Mouse (Mus musculus): Measurements from ENCODE around the gene Dnmbp.

The Dnmbp gene

DNA sequence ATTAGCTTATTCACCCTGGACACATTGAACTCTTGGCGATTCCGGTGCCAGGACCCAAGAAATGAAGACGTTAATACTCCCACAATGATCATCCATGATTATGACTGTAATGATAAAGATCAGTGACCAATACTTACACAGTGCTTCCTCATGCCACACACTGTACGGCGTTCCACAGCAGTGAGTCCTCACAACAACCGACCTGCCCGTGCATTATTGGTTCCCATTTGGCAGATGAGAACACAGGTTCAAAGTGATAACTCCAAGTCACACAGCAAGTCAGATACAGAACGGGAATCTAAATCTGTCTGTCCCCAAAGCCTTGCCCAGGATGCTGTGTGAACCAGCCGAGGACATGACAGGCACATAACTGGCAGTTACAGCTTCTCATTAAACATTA is 25.0 kb downstream of the Dnmbp start:
- in situ Hi-C loops (cut with MboI, MseI) = no loop called here

DNA sequence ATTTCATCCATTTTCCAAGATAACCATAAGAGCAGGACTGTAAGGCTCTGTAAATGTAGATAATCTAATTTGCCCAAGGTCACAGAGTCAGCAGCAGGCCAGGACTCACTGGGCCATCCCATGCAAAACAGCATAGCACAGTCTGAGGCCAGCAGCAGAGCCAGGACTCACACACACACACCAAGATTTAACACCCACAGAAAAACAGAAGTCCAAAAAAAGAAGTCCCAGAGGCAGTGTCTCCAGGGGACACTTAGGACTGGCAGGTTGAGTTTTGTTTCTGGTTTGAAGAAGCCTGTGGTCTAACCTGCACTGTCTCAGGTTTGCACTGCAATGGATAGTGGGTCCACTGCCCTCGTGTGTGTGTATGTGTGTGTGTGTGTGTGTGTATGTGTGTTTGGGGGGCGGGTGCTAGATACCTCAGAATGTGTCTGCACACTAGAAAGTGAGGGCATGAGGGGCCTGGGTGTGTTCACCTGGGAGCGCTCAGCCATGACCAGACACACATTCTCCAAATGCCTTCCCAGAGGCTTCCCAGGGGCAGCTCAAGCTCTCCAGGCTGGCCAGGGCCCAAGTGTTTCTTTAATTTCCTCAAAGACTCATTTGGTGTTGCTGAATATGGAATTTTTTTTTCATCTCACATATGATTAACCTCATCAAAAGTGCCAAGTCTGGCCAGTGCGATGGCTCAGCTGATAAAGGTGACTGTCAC is 27.1 kb downstream of the Dnmbp start:
- in situ Hi-C loops (cut with MboI, MseI) = no loop called here

DNA sequence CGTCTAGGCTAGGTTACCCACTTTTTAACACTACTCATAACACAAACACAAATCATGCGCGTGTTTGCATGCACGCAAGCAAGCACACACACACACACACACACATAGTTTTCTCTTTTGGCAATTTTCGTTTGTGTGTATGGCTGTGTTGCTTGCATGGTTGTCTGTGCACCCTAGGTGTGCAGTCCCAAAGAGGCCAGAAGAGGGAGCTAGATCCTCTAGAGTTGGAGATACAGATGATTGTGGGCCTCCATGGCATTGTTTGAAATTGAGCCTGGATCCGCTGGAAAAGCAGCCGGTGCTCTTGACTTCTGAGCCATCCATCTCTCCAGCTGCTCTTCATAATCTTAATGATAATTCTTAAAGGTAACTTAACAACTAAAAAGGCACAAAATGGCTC is 33.5 kb downstream of the Dnmbp start:
- in situ Hi-C loops (cut with MboI, MseI) = no loop called here

DNA sequence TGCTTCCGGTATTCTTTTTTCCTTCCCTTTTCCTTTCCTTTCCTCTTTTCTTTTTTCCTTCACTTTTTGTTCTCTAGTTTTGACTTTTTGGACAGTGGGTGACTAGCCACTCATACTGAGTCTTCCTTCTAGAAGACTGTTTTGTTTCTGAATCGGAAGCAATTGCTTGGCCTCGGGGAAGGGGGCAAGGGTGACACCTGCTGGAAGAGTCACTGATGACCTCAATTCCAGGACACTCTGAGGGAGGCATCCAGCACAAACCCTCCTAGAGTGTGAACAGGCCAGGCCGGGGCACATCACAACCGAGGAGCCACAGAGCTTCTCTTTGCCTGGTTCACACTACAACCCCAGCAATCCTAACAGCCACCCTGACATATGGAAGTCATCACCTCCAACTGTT is 34.0 kb downstream of the Dnmbp start:
- in situ Hi-C loops (cut with MboI, MseI) = no loop called here

DNA sequence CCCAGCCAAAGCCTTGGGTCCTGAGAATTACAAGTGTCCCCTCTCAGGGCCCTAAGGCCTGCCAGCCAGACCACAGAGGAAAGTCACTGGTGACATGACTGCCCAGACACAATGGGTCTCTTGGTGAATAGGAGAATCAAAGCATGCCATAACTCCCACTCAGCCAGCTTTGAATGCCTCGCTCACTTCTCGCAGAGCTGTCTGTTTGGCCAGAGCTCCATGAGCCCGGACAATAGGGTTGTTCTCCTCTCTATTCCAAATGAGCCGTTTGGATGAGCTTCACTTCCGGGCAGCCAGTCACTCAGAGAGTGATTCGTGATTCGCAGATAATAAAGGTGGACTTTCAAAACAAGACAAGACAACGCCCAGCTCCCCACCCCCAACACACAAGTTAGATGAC is 34.9 kb downstream of the Dnmbp start:
- in situ Hi-C loops (cut with MboI, MseI) = no loop called here

DNA sequence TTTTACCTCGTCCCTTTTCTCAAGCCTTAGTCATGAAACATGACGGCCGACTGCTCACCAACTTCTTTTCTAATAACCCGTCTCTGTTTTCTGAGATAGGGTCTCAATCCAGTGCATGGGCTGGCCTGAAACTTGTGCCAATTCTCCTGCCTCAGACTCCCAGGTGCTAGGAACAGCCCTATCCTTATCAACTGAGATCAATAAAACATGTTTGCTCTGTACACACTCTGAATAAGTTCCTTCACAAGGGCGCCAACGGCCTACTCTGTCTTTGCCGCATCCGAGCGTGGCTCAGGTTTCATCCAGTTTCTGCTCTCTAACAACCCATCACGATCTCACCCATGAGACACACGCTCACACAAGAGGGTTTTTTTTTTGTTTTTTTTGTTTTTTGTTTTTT is 35.7 kb downstream of the Dnmbp start:
- in situ Hi-C loops (cut with MboI, MseI) = no loop called here

DNA sequence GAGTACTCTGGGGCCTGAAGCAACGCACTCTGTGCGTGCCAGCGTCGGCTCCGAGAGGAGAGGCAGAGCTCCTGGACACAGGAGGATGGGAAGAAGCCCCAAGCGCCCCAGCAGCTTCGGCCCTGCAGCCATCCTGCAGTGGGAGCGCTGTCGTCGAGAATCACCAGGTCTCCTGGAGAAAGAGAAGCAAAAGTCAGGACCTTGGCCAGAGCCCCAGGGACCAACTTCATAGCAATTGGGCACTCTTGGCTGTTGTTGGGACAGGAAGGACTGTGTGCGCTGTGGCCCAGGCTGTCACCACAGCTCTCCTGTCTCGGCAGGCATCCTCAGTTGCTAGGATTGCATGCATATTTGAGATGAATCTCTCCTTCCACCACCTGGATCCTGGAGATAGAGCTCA is 37.1 kb downstream of the Dnmbp start:
- in situ Hi-C loops (cut with MboI, MseI) = no loop called here

DNA sequence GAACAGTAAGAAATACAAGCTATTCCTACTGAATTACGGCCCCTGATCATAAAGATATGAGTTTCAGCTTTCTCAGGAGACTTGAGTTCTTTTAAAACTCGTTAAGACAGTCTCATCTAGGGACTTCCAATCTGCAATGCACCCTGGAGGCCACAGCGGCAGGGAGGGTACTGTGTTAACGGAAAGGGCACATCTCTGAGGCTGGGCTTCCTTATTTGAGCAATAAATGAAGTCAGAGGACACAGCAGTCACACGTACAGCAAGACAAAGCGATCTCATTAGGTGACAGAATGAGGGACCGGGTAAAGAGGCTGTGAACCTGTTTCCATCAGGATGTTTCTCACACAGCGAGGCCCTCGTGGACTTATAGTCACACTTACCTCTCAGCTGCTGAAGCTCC is 39.3 kb downstream of the Dnmbp start:
- in situ Hi-C loops (cut with MboI, MseI) = no loop called here

DNA sequence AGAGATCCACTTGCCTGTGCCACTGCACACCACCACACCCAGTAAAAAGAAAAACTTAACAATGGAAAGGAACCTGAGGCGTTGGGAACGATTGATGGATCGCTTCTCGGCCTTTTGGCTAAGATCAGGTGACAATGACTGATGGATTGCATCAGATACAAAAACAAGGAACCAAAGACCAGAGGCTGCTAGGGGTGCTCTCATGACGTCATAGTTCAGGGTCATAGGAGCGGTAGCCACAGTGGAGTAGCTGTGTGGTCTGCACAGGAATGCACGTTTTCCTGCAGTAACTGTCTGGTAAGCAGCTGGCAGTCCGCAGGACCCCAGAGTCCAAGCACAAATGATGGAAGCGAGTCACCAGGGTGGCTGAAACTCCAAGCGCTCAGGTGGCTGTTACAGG is 41.4 kb downstream of the Dnmbp start:
- in situ Hi-C loops (cut with MboI, MseI) = no loop called here

DNA sequence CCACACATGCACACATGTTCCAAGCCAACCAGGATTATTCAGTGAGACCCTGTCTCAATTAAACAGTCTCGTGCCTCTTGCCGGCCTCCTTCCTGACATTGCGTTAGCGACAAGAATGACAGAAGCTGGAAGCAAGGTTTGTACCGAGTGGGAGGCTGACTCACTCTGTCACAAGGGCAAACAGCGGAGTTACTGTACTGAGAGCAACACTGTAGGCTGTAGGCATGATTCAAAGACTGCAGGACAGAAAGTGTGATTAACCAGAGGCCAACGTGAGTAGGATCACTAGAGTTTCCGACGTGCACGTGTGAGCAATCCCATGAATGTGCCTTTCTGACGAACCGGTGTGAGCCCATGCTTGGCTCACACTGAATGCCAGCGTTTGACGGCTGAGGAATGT is 43.5 kb downstream of the Dnmbp start:
- in situ Hi-C loops (cut with MboI, MseI) = no loop called here

DNA sequence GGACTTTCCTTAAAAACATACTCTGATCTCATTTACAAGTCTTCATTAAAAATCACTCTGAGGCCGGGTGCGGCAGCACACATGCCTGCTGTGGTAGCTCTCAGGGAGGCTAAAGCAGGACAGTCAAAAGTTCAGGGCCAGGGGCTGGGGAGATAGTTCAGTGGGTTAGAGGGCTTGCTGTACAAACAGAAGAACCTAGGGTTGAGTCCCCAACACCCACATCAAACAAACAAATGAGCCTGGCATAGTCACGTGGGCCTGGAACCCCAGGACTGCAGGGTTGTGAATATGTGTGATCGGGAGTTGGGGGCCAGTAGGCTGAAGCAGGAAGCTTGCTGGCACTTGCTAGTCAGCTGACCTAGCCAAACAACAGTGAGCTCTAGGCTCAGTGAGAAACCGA is 44.0 kb downstream of the Dnmbp start:
- in situ Hi-C loops (cut with MboI, MseI) = no loop called here

DNA sequence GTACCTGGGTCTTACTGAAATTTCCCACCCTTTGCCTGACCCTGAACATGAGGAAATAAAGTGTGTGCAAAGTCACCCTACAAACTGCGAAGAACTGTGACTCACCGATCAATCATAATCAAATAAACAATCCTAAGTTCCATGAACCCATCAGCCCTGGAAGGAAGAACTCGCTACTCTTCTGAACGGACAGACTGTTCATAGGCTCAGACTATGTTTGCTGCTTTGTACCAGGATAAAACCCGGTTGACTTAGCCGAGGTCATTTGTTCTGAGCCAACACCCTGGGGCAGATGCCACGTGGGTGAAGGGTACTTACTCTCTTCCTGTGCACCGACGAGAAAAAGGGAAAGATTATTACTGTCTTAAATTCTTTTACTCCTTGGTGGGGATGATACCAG is 45.2 kb downstream of the Dnmbp start:
- in situ Hi-C loops (cut with MboI, MseI) = no loop called here

DNA sequence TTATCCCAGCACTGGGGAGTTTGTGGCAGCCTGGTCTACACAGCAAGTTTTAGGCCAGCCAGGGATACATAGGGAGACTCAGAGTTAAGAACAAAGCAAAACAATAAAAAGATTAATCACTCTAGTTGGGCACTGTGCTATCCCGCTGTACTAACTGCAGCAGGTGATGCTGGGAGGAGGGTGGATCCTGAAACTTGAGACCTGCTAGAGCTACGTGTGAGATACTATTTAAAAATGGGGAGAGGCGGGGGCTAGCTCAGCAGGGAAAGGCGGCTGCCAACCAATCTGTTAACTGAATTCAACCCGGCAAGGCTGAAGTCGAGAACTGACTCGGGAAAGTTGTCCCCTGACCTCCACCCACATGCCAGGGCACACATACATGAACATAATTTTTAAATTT is 45.9 kb downstream of the Dnmbp start:
- in situ Hi-C loops (cut with MboI, MseI) = no loop called here

DNA sequence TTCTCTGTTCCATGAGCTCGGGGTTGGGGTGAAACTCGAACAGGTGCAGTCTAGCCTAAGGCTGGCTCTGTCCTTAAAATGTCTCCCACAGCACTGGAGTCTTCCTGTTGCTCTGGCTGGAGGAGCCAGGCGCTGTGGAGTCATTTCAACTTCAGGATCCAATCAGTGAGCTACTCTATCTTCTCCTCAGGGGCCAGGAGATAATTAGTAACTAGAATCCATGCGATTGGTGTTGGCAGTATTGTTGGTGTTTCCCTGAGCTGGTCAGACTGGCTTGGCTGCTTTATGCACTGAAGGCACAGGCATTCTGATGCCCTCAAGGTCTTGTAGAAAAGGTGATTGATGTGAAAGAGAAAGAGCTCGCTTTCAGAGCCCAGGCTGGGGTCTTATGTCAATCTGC is 49.5 kb downstream of the Dnmbp start:
- in situ Hi-C loops (cut with MboI, MseI) = no loop called here

DNA sequence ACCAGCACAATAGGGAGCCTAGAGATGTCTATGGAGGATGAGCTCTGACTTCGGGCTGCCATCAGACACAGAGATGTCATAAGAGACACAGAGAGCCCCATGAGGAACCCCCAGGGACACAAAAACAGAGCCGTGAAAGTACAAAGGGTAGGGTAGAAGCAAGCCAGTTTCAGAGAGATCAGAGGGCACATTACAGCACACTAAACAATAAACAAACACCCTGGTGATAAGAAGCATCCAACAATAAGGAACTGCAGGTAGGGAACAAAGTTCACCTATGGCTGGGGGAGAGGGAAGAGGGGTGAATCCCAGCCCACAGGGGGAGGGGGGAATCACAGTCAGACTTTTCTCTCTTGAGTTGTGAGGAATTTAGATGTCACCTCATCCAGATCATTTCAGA is 52.3 kb downstream of the Dnmbp start:
- in situ Hi-C loops (cut with MboI, MseI) = no loop called here

DNA sequence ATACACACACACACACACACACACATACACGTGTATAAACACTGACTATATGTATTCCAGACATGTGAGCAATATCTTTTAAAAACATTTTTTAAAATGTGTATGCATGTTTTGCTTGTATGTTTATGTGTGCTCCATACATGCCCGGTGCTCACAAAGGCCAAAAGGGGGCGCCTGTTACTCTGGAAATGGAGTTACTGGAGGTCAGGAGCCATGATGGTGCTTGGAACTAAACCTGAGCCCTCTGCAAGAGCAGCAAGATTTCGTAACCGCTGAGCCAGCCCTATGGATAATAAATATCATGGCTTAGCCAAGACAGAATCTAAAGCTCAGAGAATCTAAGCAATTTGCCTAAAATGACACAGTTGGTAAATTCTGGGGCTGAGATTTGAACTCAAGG is 52.7 kb downstream of the Dnmbp start:
- in situ Hi-C loops (cut with MboI, MseI) = no loop called here

DNA sequence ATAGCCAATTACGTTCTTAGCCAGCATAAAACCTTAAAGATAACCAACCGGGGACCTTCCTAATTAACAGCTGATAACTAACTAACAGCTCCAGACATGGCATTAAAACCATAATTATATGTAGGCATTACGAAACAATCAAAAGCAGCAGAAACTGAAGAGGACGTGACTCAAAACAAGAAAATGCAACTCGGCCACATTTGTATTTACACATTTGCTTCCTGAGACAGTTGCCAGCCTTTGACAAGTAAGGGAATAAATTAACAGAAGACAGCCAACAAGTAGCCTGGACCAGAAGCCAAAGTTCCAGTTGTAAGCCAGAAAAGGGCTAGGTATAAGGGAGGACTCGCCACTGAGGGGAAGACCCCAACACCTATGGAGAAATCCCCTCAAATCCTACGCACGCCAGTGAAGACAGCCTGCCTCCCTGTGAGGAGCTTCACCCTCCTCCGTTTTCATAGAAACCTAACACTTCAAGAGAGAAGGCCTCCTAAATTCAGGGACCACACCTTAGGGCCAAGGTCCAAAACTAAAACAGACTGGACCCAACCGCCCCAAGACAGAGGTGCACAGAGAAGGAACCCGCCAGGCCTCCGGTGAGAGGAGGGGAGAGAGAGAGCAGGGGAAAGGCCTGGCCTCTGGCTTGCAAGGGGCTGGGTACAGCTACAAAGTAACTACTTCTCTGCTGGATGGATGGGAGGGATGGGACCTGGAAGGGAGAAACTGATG is 53.5 kb downstream of the Dnmbp start:
- in situ Hi-C loops (cut with MboI, MseI) = no loop called here

DNA sequence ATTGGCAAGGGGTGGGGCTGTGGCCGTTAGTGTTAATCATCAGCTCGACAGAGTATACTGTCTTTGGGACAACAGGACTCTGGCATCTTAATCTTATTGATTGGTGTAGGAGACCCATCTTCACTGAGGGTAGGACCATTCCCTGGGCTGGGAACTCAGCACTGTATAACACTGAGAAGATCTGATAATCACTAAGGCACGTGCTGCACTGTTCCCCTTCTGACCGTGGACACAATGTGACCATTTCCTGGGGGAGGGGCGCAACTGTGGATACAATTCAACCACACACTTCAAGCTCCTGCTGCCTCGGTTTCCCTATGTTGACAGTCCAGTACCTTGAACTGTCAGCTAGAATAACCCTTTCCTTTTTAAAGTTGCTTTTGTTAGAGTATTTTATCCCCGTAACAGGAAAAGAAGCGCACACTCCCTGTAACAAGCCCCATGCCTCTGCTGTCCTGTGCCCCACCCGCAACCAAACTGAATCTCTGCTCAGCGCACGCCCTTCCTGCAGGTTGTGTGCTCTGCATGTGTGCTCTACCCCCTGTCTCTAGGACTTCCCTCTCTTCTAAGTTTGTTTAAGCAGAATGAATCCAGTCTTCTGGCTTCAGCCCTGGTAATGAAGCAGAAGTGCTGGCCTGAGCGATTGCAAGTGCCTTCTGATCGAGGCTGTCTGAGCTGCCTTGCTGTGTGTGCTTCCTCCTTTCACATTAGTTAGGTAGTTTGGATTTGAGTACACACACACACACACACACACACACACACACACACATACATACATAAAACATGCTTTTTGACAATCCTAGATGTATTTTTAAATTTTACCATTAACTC is 55.1 kb downstream of the Dnmbp start:
- in situ Hi-C loops (cut with MboI, MseI) = no loop called here

DNA sequence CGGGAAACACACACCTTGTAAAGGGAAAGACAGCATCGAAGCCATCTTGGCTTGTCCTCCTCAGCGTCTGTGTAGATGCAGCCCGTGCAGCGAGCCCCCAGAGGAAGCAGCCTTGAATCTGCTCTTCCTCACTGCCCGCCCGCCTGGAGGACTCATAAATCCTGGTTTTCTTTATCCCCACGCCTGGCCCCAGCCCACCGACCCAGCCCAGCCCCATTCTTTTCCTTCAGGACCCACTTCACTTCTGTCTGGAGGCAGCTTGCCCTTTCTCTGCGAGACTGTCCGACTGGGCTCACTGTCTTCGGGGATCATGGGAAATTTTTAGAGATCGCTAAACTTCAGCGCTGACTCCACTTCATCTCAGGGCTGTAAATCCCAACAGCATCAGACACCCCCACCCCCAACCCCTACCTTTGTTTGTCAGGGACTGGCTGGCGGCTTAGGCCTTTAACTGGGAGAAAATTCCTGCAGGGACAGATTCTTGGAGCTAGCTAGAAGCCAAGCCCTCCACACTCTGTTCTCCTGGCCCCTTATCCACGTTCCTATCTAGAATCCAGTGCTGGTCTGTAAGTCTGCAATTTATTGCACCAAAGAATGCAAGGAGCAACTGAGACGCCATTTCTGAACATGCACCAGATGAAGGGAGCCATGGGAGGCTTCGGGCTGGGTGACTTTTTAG is 57.0 kb downstream of the Dnmbp start:
- in situ Hi-C loops (cut with MboI, MseI) = no loop called here

DNA sequence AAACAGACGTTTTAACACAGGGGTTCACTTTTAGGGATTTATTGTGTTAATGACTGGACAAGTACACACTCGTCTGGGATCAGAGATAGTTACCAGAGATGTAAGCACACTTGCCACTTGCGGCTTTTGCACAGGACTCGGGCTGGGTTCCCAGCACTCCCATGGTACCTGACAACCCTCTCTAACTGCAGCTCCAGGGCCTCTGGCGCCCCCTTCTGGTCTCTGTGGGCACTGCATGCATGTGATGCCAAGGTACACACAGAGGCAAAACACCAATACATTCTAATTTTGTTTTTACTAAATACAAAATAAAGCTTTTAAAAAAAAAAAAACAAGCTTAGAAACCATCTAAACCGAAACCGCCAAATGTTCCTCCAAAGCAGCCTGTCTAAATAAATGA is 58.4 kb downstream of the Dnmbp start:
- in situ Hi-C loops (cut with MboI, MseI) = no loop called here

DNA sequence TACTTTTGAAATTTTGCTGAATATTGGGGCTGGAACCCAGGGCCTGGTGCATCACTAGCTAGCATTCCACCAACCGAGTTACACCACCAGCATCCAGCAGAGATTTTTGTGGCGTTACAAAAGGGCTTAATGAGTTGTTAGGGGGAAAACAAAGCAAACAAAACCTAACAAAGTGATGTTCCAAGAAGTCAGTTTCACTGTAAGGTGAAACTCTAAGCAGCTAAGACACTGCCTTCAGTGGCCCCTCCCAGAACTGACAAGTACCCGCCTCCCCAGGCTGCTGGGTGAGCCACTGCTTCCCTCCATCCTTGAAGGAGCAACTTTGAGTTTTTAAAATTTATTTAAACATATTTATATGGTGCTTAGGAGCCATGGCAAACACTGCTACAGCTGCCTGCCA is 59.6 kb downstream of the Dnmbp start:
- in situ Hi-C loops (cut with MboI, MseI) = no loop called here
